8 mouse cellular contexts compared by ENCODE assay signal in genomic region chr11:119298917-119299316, GRCm38 (mm10). TPM values are rescaled to one million over a fixed set of nuclear protein-coding genes. Genes with fewer than 3 reads are reported as not detected.
DNase-seq lines count a peak whose midpoint lies in the region; ATAC-seq and TF ChIP-seq lines count a peak whose summit lies in the region.

No protein-coding gene starts in this region.

- peak overlapping the region; percentile 93 for H3K4me3 ChIP-seq in lung, embryonic 16.5 days (ENCODE audit: low read length)
- H3K4me3 ChIP-seq in embryonic fibroblast, embryonic 13.5 days (ENCODE audit: insufficient read depth, low read length) = peak overlapping the region; percentile 99
- peak overlapping the region; percentile 98 for H3K4me3 ChIP-seq in limb, embryonic 11.5 days (ENCODE audit: low read depth, low read length)
- peak overlapping the region; percentile 75 for H3K4me3 ChIP-seq in olfactory bulb, adult 2 months (ENCODE audit: insufficient read depth, low read depth, low read length)

- 0 out of 2 replicates have a peak overlapping the region, but pooled peaks have one; percentile 58 for H3K27ac ChIP-seq in lung, embryonic 16.5 days (ENCODE audit: low read length)
- H3K27ac ChIP-seq in embryonic fibroblast, embryonic 13.5 days (ENCODE audit: insufficient read depth, low read length) = no peak overlapping the region
- no peak overlapping the region for H3K27ac ChIP-seq in limb, embryonic 11.5 days (replicated peaks; ENCODE audit: low read depth, low read length)
- no peak overlapping the region for H3K27ac ChIP-seq in olfactory bulb, adult 2 months (ENCODE audit: insufficient read depth, low read depth, low read length)

- ATAC-seq in lung, embryonic 16.5 days (ENCODE audit: low read depth) = no peak
- ATAC-seq in limb, embryonic 11.5 days (ENCODE audit: insufficient number of reproducible peaks, low FRiP score, low TSS enrichment, low read depth) = no peak

- no peak for DNase-seq in lung, adult 18-20 months
- no peak for DNase-seq in limb, embryonic 11.5 days (ENCODE audit: low spot score)
- DNase-seq in ovary, postnatal 36 days (ENCODE audit: low spot score) = no peak
- no peak for DNase-seq in yolk sac, embryonic 10.5 days (ENCODE audit: low spot score)
- no peak for DNase-seq in gastrocnemius, postnatal 4 days (ENCODE audit: low spot score in 2 of 2)

- peak overlapping the region; percentile 95 for H3K4me2 ChIP-seq in lung, embryonic 16.5 days (ENCODE audit: low read depth, low read length)
- H3K4me2 ChIP-seq in limb, embryonic 11.5 days (ENCODE audit: low read depth, severe bottlenecking) = peak overlapping the region; percentile 81

- peaks cover 29% of the 10 kb centered on the region for H3K36me3 ChIP-seq in lung, embryonic 16.5 days (ENCODE audit: control insufficient read depth, insufficient read depth, low read length)
- peaks cover 33% of the 10 kb centered on the region for H3K36me3 ChIP-seq in limb, embryonic 11.5 days (ENCODE audit: control insufficient read depth, insufficient read depth, low read length)

- H3K4me1 ChIP-seq in lung, embryonic 16.5 days (replicated peaks; ENCODE audit: control insufficient read depth, insufficient read depth, low read length) = peaks cover 20% of the 10 kb centered on the region
- H3K4me1 ChIP-seq in embryonic fibroblast, embryonic 13.5 days (ENCODE audit: control insufficient read depth, insufficient read depth, low read length) = 0 out of 2 replicates have a peak, but pooled peaks cover 2% of the 10 kb centered on the region
- H3K4me1 ChIP-seq in limb, embryonic 11.5 days (ENCODE audit: control insufficient read depth, insufficient read depth, low read length) = peaks cover 9% of the 10 kb centered on the region; the same call in 1 of the 2 replicates
- peaks cover 9% of the 10 kb centered on the region for H3K4me1 ChIP-seq in olfactory bulb, adult 2 months (ENCODE audit: control insufficient read depth, insufficient read depth, low read length)

- no peaks in the 10 kb centered on the region for H3K9me3 ChIP-seq in lung, embryonic 16.5 days (ENCODE audit: control insufficient read depth, low read length)
- no peaks in the 10 kb centered on the region for H3K9me3 ChIP-seq in limb, embryonic 11.5 days (ENCODE audit: control insufficient read depth, low read length)

- no peak for TF ChIP-seq POLR2A in embryonic fibroblast, embryonic 13.5 days (IDR thresholded peaks at IDR 0.05; ENCODE audit: low read depth, low read length)
- TF ChIP-seq POLR2A in olfactory bulb, adult 2 months (IDR thresholded peaks at IDR 0.05; ENCODE audit: insufficient read depth, low read depth, low read length) = no peak

- peak overlapping the region; percentile 96 for H3K9ac ChIP-seq in lung, embryonic 16.5 days (ENCODE audit: low read length)
- peak overlapping the region; percentile 97 for H3K9ac ChIP-seq in limb, embryonic 11.5 days (ENCODE audit: low read length)

- TF ChIP-seq CTCF in embryonic fibroblast, embryonic 13.5 days (IDR thresholded peaks at IDR 0.05; ENCODE audit: borderline replicate concordance, insufficient read depth, low read length) = no peak
- no peak for TF ChIP-seq CTCF in olfactory bulb, adult 2 months (IDR thresholded peaks at IDR 0.05; ENCODE audit: insufficient read depth, low read depth, low read length)

- WGBS in lung, embryonic 16.5 days = 10% methylated on average over 7 of the region's 7 CpGs
- 17% methylated on average over 7 of the region's 7 CpGs for WGBS in limb, embryonic 11.5 days
- WGBS in olfactory bulb, adult 2 months = 2% methylated on average over 7 of the region's 7 CpGs

- H3K27me3 ChIP-seq in lung, embryonic 16.5 days (ENCODE audit: control insufficient read depth, insufficient read depth, low read depth, low read length) = no peaks in the 10 kb centered on the region
- no peaks in the 10 kb centered on the region for H3K27me3 ChIP-seq in limb, embryonic 11.5 days (ENCODE audit: control insufficient read depth, insufficient read depth, low read length)

RNA-seq across cellular contexts. Expression of gene Eif4a3, which starts 1.0 kb away (rescaled TPM):
- 330 and 339 TPM in 2 replicates for polyA plus RNA-seq in lung, embryonic 16.5 days (2015; fragmentation: Nextera tagmentation; extraction: Ambion mirVana)
- 144 and 153 TPM in 2 replicates for polyA plus RNA-seq in embryonic fibroblast, embryonic 13.5 days (2011; ENCODE audit: insufficient read length, low read depth, missing spikeins)
- 463 and 475 TPM in 2 replicates for polyA plus RNA-seq in limb, embryonic 11.5 days (2014; fragmentation: Nextera tagmentation; extraction: Ambion mirVana)
- not detected in 2 replicates for polyA plus RNA-seq in olfactory bulb, adult 2 months (2012; ENCODE audit: insufficient read depth, insufficient read length, low replicate concordance, missing spikeins)
- total RNA-seq in gastrocnemius, postnatal 4 days (2021) = 100 to 1,000 TPM; 106 to 113 TPM

RNA-seq across cellular contexts. Expression of gene Card14, which starts 8.7 kb away (rescaled TPM):
- 0.05 TPM in 1 of 2 replicates, not detected in the other for polyA plus RNA-seq in lung, embryonic 16.5 days (2015; fragmentation: Nextera tagmentation; extraction: Ambion mirVana)
- not detected in 2 replicates for polyA plus RNA-seq in embryonic fibroblast, embryonic 13.5 days (2011; ENCODE audit: insufficient read length, low read depth, missing spikeins)
- 0.17 and 0.18 TPM in 2 replicates for polyA plus RNA-seq in limb, embryonic 11.5 days (2014; fragmentation: Nextera tagmentation; extraction: Ambion mirVana)
- not detected in 2 replicates for polyA plus RNA-seq in olfactory bulb, adult 2 months (2012; ENCODE audit: insufficient read depth, insufficient read length, low replicate concordance, missing spikeins)
- under 1 TPM; 0.73 to 0.93 TPM for total RNA-seq in gastrocnemius, postnatal 4 days (2021)

RNA-seq across cellular contexts. Expression of gene Gaa, which starts 31.2 kb away (rescaled TPM):
- polyA plus RNA-seq in lung, embryonic 16.5 days (2015; fragmentation: Nextera tagmentation; extraction: Ambion mirVana) = 77.7 and 78.1 TPM in 2 replicates
- polyA plus RNA-seq in embryonic fibroblast, embryonic 13.5 days (2011; ENCODE audit: insufficient read length, low read depth, missing spikeins) = 131 TPM in 2 replicates
- 16.5 and 17.9 TPM in 2 replicates for polyA plus RNA-seq in limb, embryonic 11.5 days (2014; fragmentation: Nextera tagmentation; extraction: Ambion mirVana)
- polyA plus RNA-seq in olfactory bulb, adult 2 months (2012; ENCODE audit: insufficient read depth, insufficient read length, low replicate concordance, missing spikeins) = not detected in 2 replicates
- total RNA-seq in gastrocnemius, postnatal 4 days (2021) = 10 to 100 TPM; 59.2 to 69.4 TPM

RNA-seq across cellular contexts. Expression of gene Sgsh, which starts 56.4 kb away (rescaled TPM):
- polyA plus RNA-seq in lung, embryonic 16.5 days (2015; fragmentation: Nextera tagmentation; extraction: Ambion mirVana) = 6.7 and 8.4 TPM in 2 replicates
- 16.1 and 17.3 TPM in 2 replicates for polyA plus RNA-seq in embryonic fibroblast, embryonic 13.5 days (2011; ENCODE audit: insufficient read length, low read depth, missing spikeins)
- 4.9 and 6.2 TPM in 2 replicates for polyA plus RNA-seq in limb, embryonic 11.5 days (2014; fragmentation: Nextera tagmentation; extraction: Ambion mirVana)
- polyA plus RNA-seq in olfactory bulb, adult 2 months (2012; ENCODE audit: insufficient read depth, insufficient read length, low replicate concordance, missing spikeins) = not detected in 2 replicates
- total RNA-seq in gastrocnemius, postnatal 4 days (2021) = 1 to 10 TPM; 5.9 to 6.5 TPM

RNA-seq across cellular contexts. Expression of gene Slc26a11, which starts 56.4 kb away (rescaled TPM):
- 12.4 and 12.6 TPM in 2 replicates for polyA plus RNA-seq in lung, embryonic 16.5 days (2015; fragmentation: Nextera tagmentation; extraction: Ambion mirVana)
- polyA plus RNA-seq in embryonic fibroblast, embryonic 13.5 days (2011; ENCODE audit: insufficient read length, low read depth, missing spikeins) = 9.0 and 10.8 TPM in 2 replicates
- polyA plus RNA-seq in limb, embryonic 11.5 days (2014; fragmentation: Nextera tagmentation; extraction: Ambion mirVana) = 7.3 and 7.4 TPM in 2 replicates
- not detected in 2 replicates for polyA plus RNA-seq in olfactory bulb, adult 2 months (2012; ENCODE audit: insufficient read depth, insufficient read length, low replicate concordance, missing spikeins)
- total RNA-seq in gastrocnemius, postnatal 4 days (2021) = 1 to 10 TPM; 5.3 TPM

Comparison
In these comparisons a context has a peak if more than half of its experiments do, and no peak if none do; other contexts are left out.
1. RNA of gene Eif4a3, which starts 1.0 kb away (polyA plus RNA-seq): 463 to 475 TPM in limb, embryonic 11.5 days, 330 to 339 TPM in lung, embryonic 16.5 days and 144 to 153 TPM in embryonic fibroblast, embryonic 13.5 days; not detected in olfactory bulb, adult 2 months; every median in the first group is over 100 times any median in the second.
2. Peak in every context shown above with its lines, with median percentiles within 50 percentile points of each other: H3K4me3 ChIP-seq.